Mouse (Mus musculus) liver, adult 2 months (tissue): ENCODE results near the gene Arsa.

ENCODE experiments used
- CTCF ChIP-seq: fragments of 200-500 bp; IDR thresholded peaks from 2 replicates; pipeline ENCODE4 v1.5.1; 2011; ENCODE audit warnings: low read depth, low read length, control low read depth
- POLR2A ChIP-seq: fragments of 200-500 bp; IDR thresholded peaks from 2 replicates; pipeline ENCODE4 v1.6.1; 2011; ENCODE audit warnings: low read length, control low read depth; ENCODE audit not compliant: insufficient read depth; ENCODE audit errors: extremely low read depth

DNA sequence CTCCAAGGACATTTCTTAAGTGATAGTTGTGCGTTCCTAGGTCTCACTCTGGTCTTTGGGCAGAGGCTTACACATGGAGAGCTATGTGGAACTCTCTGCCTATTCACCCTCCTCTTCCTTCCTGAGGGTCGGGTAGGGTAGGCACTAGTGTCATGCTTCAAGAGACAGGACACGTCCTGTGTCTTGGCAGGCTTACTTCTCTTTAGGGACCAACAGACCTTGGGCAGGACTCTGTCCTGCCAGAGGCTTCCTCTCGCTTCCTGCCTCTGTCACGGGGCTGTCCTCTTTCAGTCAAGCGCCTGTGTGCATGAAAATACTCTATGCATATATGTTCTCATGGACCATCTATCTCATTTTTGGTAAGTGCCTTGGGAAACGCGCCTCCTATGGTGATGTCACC lies 30.5 kb upstream of the Arsa start:
- no peak for TF ChIP-seq CTCF
- no peak for TF ChIP-seq POLR2A
